Mouse (Mus musculus): ENCODE results near the gene Tarsl2. TPM values are rescaled to one million over a fixed set of nuclear protein-coding genes. Genes with fewer than 3 reads are reported as not detected.

The Tarsl2 gene
- total RNA-seq (2022) = 10 to 100 TPM; 31.3 to 32.6 (median 32.0) TPM

DNA sequence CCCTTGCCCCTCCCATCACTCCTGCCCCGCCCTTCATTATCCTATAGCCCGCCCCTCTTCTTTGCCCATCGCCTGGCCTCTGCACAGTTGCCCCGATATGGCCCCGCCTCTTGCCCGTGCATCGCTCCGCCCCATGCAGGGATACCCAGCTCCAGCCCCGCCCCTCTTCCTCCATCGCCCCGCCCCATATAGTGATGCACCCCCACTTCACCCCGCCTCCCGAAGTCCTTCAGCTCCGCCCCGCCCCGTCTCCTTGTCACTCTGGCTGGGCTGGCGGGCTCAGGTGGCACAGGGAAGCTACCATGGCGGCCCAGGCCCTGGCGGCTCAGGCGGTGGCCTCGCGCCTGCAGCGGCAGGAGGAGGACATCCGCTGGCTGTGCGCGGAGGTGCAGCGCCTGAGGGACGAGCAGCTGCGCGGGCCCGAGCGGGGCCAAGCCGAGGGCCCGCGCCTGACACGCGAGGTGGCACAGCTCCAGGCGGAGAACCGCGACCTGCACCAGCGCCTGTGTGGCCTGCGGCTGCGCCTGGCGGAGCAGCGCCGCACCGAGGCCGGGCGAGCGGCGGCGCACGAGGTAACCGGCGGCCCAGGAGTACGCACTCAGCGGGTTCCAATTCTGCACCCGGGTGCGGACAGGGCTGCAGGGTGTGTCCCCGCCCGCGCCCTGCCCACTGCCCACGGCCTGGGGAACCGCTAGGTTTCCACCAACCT lies at the start of gene Tarsl2:
TSS of gene Tarsl2 (plus strand) at position 256 of the 709 bp plus-strand sequence.
- peak; percentile 93 for DNase-seq (ENCODE audit: low spot score in 2 of 2)

DNA sequence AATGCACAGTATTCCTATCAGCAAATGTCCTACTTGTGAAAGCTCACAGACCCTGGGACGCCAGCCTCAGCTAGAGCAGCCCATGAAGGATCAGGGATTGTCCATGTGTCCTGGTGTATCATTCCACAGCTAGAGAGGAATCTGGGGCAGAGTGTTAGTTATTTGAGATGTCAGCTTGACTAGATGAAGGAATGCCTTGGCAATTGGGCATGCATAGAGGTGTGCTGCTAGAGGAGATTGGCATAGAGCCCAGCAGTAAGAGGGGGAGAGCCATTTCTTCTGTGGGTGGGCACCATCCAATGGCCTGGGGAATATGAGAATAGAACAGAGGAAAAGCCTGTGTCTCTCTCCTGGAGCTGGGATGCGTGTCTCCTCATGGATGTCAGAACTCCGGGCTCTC lies 38.6 kb upstream of the Tarsl2 start:
- no peak for DNase-seq (ENCODE audit: low spot score in 2 of 2)

DNA sequence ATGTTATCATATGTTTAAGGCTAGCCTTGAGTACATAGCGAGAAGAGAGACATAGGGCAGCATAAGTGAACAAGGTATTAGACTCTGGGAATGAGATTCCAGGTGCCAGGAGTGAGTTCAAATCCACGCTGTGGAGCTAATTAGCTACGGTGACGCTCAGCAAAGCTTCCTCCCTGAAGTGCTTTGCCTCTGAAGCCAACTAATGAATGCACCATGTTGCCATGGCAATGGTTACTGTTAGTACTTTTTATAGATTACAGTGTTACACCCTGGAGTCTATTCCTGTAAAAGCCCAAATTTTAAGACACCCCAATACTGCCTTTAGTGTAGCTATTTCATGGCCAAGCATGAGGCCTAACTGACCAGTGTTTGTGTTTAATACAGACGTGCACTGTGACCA lies 37.7 kb upstream of the Tarsl2 start:
- DNase-seq (ENCODE audit: low spot score in 2 of 2) = no peak

DNA sequence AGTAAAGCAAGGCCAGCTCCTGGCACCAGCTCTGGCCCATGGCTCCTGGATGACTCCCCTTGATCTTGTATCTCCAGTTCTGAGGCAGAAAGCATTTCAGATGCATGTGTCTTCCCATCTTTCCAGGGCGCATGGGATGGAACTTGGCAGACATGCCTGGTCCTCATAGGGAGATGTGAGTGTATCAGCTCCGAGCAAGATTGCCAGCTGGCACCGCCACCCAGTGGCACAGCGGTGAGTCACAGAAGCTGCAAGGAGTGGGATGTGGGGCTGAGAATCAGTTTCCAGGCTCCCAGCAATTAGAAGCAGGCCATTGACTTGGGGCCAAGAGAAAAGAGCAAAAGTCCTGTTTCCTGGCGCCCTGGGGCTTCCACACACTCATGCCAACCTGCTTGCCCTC lies 34.5 kb upstream of the Tarsl2 start:
- peak; percentile 73 to 78 for DNase-seq (ENCODE audit: low spot score in 2 of 2)

DNA sequence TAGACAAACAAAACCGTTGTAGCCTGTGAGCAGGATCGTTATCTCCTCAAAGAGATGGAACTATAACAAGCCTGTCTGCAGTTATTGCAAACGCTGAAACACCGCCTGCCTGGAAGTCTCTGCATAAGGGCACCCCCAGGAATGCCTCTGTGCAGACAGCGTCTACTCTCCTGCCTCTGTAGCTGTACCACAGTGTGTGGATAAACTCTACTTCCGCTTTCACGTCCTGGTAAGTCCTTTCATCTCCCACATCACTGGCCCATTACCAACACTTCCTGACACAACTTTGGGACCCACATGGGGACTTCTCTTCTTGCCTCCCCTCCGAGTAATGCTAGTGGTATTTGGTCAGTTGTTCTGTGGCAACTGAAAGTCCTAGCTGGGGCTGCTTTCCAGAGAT lies 34.0 kb upstream of the Tarsl2 start:
- no peak for DNase-seq (ENCODE audit: low spot score in 2 of 2)

DNA sequence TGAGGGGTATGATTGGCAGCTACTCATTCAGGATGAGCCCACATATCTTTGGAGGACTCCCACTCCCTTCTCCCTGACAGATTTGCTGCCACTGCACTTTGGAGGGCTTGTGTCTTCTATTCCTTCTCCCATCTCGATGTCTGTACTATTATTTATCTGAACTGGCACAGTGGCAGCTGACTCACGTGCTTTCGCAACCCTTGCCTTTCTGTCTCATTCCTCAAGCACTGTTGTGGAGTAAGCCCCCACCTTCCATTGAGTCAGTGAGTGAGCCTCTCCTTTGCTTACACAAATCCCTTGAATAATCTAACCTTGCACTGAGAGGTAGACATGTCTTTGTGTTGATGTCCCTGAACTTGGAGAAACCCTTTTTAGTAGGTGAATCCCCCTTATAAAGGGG lies 33.4 kb upstream of the Tarsl2 start:
- DNase-seq (ENCODE audit: low spot score in 2 of 2) = no peak

DNA sequence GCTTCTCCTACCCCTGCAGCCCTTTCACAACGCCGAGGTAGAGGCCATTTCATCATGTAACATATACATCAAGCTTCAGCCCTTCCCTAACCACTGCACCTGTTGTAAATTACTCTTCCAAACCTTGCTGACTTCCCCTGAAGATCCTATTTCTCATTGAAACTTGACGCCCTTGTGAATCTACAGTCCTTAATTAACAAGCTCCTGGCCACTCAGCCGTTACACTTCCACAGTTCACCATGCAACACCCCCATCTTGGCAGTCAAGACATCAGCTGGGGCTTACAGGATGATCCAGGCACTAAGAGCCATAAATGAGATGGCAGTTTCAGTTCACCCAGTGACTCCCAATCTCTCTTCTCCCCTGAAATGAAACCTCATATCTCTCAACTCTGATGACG lies 31.0 kb upstream of the Tarsl2 start:
- DNase-seq (ENCODE audit: low spot score in 2 of 2) = no peak

DNA sequence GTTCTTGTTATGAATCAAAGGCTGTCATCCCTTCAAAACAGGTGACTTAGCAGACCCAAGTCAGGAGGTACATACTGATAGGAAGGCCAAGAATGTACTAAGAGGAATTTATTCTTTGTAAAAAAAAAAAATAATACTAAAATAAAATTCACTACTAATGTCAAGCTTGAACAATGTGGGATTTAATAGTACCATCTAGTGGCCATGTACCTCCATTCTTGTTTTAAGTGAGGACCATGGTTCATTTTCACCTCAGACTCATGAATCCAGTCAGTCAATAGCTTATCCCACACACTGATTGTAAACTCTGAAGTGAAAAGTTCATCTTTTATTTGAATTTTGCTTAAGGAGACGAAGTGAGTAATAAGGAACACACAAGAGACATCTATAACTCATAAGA lies 25.9 kb upstream of the Tarsl2 start:
- DNase-seq (ENCODE audit: low spot score in 2 of 2) = no peak

DNA sequence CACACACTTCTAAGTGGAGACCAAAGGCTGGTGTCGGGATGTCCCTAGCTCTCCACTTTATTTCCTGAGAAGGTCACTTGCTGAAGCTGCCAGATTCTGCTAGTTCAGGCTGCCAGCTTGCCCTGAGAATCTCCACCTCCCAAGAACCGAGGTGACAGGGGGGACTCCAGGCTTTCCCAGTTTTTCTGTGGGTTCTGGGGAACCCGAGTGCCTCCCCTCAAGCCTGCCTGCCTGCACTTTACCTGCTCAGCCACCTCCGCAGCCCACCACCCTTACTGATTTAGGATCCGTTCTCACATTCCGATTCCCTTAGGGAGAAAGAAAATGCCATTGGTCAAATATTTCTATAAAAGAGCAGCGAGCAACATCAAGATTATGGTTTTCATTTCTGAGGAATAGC lies 24.0 kb upstream of the Tarsl2 start:
- no peak for DNase-seq (ENCODE audit: low spot score in 2 of 2)

DNA sequence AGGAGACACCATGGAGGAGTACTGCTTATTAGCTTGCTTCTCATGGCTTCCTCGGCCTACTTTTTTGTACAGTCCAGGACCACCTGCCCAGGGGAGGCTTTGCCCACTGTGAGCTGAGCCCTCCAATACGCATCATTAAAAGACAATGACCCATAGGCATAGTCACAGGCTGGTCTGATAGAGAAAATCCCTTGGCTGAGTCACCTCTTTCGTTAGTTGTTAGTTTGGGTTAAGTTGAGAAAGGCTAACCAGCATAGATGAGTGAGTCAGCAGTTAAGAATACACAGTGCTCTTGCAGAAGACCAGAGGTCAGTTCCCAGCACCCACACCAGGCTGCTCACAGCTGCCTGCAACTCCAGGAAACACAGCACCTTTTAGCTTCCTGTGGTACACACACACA lies 21.4 kb upstream of the Tarsl2 start:
- no peak for DNase-seq (ENCODE audit: low spot score in 2 of 2)

DNA sequence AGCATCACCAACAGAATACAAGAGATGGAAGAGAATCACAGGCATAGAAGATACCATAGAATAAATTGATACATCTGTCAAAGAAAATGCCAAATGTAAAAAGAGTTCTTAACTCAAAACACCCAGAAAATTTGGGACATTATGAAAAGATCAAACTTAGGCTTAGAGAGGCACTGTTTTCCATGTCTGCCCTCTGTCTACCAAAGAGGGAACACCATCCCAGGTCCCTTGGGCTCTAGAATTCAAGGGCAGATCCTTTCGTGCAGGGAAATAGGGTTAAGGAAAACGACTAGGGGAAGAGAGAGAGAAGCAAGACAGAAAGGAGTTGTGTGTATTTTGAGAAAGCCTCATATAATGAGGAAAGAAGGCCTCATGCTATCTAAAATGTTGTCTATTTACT lies 19.2 kb upstream of the Tarsl2 start:
- DNase-seq (ENCODE audit: low spot score in 2 of 2) = no peak

DNA sequence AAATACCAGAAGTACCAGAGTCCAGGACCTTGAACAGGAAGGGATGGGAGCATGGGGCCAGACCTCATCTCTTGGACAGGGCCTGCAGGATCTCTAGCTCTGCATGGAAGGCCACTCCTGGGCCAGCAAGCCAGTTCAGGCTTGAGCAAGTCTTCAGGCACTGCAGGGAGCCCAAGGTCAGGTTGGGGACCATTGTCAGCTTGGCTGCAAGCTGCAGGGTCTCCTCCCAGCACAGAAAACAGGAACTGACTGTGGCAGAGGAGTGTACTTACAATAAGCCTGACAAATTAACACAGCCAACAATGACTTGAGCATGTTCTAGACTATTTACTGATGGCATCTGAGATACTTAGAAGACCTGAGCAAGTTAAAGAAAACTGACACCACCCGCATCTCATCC lies 14.9 kb upstream of the Tarsl2 start:
- DNase-seq (ENCODE audit: low spot score in 2 of 2) = no peak

DNA sequence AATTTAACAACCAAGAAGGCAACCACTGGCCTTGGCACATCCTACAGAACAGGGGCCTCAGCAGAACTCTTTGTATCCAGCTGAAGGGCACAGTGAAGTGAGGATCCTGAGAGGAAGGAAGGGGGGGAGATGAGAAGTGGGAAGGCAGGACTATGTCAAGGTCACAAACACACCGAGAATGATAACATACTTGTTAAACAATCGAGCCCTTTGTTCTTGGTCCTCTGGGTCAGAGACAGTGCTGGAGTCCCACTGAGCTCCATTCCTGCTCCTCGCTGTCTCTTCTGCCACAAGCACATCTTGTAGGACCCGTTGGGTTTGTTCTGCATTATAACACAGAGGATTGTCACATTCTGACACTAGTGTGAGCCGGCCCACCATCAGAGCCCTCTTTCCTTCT lies 14.0 kb upstream of the Tarsl2 start:
- no peak for DNase-seq (ENCODE audit: low spot score in 2 of 2)

DNA sequence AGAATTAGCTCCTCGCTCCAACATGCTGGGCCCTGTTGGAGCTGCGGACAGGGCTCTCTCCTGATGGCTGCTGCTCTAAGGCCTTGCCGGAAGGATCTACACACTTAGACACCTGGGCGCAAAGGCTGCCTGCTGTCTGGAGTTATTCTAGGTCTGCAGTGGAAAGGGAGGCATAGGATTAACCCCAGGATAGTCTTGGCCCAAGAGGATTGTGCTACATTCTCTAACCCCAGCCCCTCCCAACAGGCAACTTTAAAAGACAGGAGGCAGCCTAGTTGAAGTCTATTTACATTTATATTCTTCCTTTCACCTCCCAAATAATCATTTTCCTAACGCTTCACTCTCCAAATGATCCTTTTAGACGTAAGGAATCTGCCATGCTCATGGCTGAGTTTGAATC lies 8.9 kb upstream of the Tarsl2 start:
- DNase-seq (ENCODE audit: low spot score in 2 of 2) = no peak

DNA sequence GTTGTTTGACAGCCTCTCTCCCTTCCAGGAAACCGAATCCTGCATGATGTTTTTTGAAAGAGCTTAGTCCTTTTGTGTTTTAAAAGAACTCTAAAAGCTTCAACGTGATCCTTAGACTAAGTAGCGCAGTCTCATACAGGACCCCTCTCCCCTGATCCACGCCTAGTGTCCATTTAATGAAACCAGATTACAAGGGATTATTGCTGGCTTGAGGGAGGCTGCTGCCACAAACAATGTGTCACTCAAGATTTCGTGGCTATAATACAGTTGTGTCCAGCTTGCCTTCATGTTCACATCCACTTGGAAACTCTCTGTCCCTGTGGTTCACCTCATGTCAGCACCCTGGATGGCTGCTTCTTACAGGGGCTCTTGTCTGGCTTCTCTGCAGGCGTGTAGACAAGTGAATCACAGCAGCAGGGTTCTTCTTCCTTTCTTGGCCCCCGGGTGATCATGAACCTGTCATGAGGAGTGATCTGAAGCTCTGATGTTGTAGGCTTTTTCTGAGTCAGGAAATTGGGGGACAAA lies 8.3 kb upstream of the Tarsl2 start:
- DNase-seq (ENCODE audit: low spot score in 2 of 2) = no peak

DNA sequence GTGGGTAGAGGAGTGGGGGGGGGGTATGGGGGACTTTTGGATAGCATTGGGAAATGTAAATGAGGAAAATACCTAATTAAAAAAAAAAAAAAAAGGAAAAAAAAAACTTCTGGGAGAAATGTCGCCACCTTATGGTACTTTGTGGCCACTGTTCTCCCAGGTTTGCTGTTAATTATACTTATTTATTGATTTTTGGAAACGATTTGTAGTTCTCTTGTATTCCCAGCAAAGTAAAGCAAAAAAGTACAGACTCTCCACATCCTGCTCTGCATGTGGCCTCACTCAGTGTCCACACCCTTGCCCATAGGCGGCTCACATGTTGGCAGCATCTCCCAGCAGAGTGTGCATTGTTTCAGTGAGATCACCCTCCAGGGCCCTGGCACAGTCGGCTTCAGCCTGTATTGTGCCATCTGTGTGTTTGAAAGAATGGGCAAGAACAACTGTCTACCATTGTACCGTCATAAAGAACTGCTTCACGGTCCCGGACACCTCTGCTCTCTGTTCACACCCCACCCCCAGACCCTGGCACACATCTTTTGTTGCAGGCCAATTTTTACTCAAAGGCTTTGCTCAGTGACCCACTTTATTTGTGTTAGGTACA lies 6.4 kb upstream of the Tarsl2 start:
- DNase-seq (ENCODE audit: low spot score in 2 of 2) = no peak

DNA sequence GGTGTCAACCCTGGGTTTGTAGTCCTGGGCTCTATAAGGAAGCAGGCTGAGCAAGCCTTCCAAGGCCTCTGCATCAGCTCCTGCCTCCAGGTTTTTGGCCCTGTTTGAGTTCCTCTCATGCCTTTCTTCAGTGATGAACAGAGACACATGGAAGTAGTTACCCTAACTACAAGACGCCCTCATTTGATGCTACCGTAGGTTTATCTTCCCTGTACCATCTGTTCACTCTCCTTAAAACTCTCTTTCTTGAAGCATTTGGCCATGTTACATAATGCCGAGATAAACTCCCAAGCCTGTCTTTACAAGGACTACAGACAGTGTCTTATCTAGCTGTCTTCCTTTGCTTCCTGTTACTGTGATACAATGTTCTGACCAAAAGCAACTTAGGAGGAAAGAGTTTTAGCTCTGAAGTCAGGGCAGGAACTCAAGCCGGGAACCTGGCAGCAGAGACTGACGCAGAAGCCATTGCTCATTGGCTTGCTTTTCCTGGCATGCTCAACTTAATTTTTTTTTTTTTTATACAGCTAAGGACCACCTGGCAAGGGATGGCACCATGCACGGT lies 4.8 kb upstream of the Tarsl2 start:
- DNase-seq (ENCODE audit: low spot score in 2 of 2) = no peak

DNA sequence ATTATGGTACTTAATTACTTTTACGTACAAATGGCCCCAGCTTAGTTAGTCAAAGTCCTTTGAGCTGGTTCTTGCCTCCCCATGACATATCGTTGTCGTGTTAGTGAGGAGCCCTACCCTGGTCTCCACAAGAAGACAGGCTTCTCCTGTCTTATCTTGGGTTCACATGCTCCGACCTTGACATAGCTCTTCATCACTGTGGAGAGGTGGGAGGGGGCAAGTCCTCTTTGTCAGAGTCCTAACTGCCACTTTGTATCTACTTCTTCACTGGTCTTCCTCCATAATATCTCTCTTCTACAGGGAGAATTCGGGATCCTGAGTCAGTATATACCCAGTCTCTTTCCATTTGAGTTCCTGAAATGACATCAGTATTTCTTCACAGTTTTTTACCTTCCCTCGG lies 4.0 kb upstream of the Tarsl2 start:
- no peak for DNase-seq (ENCODE audit: low spot score in 2 of 2)

DNA sequence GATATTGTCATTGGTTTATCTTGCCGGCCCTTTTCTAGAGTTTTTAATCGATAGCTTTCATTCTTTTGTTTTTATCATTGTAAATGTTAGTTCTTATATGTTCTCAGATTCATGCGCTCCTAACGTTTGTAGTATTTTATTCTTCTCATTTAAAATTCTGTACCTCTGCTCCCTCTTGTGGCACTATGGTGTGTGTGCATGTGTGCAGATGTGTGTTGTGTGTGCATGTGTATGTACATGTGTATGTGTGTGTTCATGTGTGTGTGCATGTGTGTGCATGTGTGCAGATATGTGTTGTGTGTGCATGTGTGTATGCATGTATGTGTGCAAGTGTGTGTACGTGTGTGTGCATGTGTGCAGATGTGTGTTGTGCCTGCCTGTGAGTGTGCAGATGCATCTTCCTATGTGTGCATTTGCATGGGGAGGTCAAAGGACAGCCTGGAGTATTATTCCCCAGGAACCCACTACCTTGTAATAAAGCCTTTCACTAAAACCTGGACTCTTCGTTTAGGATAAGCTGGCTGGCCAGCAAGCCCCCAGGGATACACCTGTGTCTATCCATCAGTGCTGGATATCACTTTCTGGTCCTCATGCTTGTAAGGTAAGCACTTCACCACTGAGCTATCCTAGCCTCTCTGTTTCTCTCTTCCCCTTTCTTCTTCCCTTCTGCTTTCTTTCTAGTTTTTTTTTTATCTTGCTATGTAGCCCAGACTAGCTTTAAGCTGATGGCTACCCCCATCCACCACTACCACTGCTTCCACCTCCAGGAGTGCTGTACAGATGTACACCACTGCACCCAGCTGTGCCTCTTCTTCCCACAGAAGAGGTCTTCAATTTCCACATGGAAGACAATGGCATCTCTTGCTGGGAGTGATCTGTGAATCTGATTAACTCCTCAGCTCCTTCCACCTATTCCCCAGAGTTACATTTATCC lies 2.1 kb upstream of the Tarsl2 start:
- DNase-seq (ENCODE audit: low spot score in 2 of 2) = no peak

DNA sequence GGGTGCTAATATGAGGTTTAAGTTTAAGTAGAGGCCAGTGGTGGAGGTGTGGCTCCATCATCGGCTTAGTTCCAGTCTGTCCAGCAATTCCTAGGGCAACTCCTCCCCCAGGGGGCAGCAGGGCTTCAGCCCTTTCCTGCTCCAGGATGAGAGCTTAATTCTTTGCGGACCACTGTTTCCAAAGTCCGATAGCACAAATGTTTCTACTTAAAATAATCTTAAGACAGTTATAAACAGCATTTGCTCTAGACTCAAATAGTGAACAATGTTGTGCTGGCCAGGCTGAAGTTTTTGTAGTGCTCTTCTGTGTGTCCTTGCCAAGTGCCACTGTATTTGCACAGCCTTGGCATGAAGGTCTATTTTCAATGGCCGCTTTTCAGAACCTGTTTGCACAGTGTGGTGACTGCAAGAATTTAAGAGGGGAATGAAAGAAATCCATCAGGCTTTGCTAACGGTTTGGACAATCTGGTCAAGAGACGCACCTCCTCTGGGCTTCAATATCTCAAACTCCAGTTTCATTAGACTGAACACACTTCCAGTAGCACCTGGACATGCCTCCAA lies 757 bp upstream of the Tarsl2 start:
- no peak for DNase-seq (ENCODE audit: low spot score in 2 of 2)

DNA sequence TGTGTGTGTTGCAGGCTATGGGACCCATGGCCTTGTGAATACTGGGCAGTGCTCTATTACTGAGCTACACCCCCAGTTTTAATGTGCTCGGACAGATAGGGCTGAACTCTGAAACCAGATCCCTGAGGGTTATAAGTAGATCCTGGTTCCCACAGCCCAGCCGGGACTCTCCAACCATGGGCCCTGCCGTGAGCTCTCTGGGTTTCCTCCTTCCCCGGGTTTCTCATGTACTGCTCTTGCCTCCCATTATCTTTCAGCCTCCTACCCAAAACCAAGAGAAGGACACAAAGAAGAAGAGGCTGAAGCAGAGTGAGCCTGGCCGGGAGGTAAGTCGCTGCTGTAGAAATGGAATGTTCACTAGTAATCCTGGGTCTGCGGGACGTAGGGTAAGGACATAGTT lies 1.3 kb downstream of the Tarsl2 start:
- no peak for DNase-seq (ENCODE audit: low spot score in 2 of 2)

DNA sequence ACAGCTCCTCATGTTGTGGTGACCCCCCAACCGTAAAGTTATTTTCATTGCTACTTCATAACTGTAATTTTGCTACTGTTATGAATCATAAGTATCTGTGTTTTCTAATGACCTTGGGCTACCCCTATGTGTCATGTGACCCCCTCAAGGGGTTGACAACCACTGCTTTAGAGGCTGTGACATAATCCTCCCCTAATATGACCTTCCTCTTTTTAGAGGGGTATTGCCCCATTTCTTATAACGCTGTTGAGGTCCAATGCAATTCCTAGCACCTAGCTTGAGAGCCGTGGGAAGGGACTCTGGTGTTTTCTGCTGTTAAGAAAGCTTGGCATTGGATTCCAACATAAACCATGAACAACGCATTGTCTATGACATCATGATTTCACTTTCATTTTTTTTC lies 6.0 kb downstream of the Tarsl2 start:
- no peak for DNase-seq (ENCODE audit: low spot score in 2 of 2)
